Mouse (Mus musculus) C2C12 (cell line): ENCODE measurements around the gene Myo1b.

Experiments
- CEBPB ChIP-seq: IDR thresholded peaks from one replicate; pipeline ENCODE4 v1.6.1; 2011; ENCODE audit warnings: low read depth, mild to moderate bottlenecking, control low read depth, moderate library complexity
- CTCF ChIP-seq: IDR thresholded peaks from one replicate; pipeline ENCODE4 v1.5.1; 2011; ENCODE audit not compliant: control insufficient read depth, insufficient read depth, insufficient read length
- FOSL1 ChIP-seq: IDR thresholded peaks from one replicate; pipeline ENCODE4 v1.8.0; 2011; ENCODE audit warnings: mild to moderate bottlenecking, low read length; ENCODE audit not compliant: poor library complexity, insufficient read depth, severe bottlenecking
- MAX ChIP-seq: IDR thresholded peaks from one replicate; pipeline ENCODE4 v1.6.1; 2011; ENCODE audit warnings: mild to moderate bottlenecking, control low read depth
- MYOD1 ChIP-seq: IDR thresholded peaks from one replicate; pipeline ENCODE4 v1.6.1; 2011; ENCODE audit warnings: low read depth; ENCODE audit not compliant: control insufficient read depth, insufficient read length
- MYOG ChIP-seq: IDR thresholded peaks from one replicate; pipeline ENCODE4 v1.6.1; 2011; ENCODE audit not compliant: control insufficient read depth, insufficient read length; ENCODE audit errors: extremely low read depth
- USF1 ChIP-seq: IDR thresholded peaks from one replicate; pipeline ENCODE4 v1.6.1; 2011; ENCODE audit warnings: low read depth, mild to moderate bottlenecking, control low read depth, moderate library complexity

- TF ChIP-seq CTCF, result no peak
- no peak for TF ChIP-seq MYOD1
- no peak for TF ChIP-seq USF1
- no peak for TF ChIP-seq CEBPB
- no peak for TF ChIP-seq MAX
- TF ChIP-seq MYOG, result no peak
- TF ChIP-seq FOSL1, result no peak
These were observed 95.4 kb downstream of the Myo1b start for GRCm38 (mm10) chr1:51820520-51820919.
